Mouse (Mus musculus) T-helper 1 cell (primary cell): Measurements from ENCODE around the gene Capn8.

Experiments
- in situ Hi-C: fragments of 300-600 bp; cut with MboI, MseI; formaldehyde crosslinking; loops from one replicate; pipeline ENCODE4 v1.15.1; 2025; ENCODE audit warnings: high pct_unique_total_duplicates

The Capn8 gene

DNA sequence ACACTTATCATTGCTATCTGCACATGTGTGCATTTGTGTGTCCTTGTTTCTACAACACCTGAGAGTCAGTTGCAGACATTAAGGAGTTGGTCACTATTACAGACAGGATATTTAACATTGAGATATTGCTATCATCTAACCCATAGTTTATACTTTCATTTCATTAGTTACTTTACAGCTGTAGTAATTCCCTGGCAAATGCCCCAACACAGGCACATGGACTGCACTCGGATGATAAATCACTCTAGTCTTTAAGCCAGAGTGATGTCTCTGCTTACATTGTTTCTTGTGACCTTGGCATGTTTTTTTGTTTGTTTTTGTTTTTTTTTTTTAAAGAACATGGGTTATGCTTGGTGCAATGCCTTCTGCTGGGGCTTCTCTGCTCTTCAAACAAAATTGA, 20.9 kb upstream of the Capn8 start:
- in situ Hi-C loops = no loop called here

DNA sequence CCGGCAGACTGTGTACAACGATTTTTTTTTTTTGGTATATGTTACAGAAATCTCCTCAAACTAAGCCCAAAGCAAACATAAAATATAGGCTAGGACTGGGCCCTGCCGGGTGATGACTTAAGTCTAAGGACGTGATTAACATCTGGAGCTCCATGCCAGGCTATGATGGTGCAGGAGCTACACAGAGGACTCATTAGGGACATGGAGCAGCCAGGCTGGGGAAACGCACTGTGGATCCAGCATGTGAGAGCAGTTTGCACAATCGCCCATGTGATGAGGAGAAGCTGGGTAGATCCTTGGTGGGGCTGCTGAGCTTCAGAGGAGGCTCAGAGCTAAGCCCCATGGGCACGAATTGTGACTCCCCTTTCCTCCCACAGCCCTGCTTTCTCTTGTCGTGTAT, 14.0 kb upstream of the Capn8 start:
- in situ Hi-C loops = loop anchor here (10.0 to 25.0 kb wide), 2 partner anchors 234 to 687 kb away; no protein-coding TSS in a partner anchor

DNA sequence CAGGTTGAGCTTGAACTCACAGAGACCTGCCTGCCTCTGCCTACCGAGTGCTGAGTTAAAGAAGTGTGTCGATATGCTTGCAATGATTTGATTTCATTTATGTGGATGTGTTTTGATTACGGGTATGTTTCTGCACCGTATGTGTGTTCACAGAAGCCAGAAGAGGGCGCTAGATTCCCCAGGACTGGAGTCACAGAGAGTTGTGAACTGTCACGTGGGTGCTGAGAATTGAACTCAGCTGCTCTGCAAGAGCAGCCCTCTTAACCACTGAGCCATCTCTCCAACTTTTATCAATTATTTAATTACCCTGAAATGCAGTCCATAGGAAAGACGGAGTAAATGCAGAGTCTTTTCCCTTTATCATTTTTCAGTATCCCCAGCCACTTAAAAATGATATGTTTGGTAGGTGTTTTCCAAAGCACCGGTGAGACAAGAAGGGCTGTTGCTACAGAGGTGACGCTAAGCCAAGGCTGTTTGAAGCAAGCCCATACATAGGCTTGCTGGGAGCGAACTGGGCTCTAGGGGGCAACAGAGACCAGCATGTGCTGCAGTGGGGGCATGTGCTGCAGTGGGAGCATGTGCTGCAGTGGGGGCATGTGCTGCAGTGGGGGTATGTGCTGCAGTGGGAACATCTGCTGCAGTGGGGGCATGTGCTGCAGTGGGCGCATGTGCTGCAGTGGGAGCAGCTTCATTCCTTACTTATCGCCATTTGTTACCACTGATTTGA, 11.0 kb upstream of the Capn8 start:
- in situ Hi-C loops = loop anchor here (10.0 to 25.0 kb wide), 2 partner anchors 231 to 683 kb away; no protein-coding TSS in a partner anchor

DNA sequence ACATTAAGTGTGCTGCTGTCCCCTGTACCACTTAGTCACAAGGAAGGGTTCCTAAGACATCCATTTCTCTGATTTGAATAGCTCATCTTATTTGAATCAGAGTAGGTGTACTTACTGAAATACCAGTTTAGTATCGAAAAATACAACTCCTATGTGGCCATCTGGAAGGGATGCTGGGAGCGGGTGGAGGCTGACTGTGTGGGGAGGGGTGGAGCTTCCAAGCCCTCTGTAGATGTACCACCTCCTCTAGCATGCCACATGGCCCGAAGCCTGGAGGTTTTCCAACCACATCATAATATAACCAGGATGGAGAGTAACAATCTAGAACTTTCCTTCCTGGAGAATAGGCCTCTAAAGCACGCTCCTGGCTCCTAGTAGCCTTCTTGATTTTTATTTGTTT, 6.5 kb upstream of the Capn8 start:
- in situ Hi-C loops = loop anchor here (10.0 to 25.0 kb wide), 2 partner anchors 227 to 679 kb away; no protein-coding TSS in a partner anchor

DNA sequence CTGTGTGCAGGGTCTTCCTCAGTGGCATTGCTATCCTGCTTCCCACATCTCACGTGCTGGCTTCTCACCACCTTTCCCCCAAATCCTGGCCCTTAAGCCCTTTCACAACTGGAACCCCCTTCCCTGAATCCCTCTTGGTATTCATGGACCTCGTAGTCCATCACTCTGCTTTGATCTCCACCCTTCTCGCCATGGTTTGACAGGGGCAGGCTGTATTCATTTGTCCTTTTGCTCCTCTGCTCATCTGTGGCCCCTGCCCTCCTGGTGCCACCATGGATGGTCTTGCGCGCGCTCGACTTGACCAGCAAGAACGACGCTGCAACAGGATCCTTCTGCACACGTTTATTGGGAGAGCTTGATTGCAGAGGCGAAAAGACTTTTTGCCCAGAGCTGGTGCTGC, 5.3 kb upstream of the Capn8 start:
- in situ Hi-C loops = loop anchor here (10.0 to 25.0 kb wide), 2 partner anchors 225 to 678 kb away; no protein-coding TSS in a partner anchor

DNA sequence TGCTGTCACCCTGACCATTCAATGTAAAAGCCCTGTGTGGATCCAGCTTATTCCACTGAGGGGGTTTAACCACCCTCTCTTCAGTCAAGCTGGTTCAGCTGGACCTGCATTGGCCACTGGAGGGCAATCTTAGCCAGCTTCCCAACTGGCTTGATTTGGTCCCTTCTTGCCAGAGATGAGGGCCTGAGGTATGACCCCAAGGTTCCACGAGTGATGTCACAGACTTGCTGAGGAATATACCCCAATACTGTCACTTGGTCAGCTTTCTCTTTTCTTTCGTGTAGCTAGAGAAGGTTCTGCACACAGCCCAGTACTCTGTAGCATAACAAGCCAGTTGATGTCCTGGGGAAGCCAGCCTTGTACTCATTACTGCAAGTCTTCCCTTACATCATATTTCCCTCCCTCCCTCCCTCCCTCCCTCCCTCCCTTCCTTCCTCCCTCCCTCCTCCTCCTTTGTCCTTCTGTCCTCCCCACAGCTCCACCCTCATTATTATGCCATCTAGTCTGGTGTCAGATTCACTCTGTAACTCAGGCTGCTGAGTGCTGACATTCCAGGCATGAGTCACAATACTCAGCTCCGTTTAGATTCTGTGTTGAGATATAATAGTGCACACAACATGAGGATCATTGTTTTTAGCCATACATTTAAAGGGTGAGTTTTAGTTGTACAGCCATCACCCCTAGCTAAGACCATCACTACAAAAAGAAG, 4.3 kb upstream of the Capn8 start:
- in situ Hi-C loops = loop anchor here (25.0 kb wide), 1 partner anchor 677 kb away; no protein-coding TSS in a partner anchor

DNA sequence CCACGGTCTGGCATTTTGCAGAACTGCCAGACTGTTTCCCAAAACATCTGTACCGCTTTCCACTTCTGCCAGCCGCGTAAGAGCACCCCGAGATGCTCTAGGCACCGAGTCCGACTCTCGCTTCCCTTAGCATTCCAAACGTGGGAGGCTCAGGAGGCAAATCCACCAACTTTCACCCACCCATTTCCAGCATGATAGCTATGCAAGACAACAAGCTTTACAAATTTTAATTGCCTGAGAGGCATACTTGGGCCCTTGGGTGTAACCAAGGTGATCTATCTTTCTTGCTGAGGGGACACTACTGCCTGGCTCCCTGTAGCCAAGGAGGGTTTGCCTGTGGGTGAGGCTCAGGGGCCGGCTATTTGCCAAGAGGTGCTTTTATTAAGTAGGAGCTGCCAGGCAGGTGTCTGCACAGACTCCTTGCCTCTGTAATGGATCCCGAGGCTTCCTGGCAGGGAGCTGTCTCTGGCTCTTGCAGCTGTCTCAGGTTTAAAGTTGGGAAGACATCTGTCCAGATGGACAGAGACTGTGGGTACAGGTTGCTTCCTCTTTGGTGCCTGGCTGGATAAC, 2.8 kb upstream of the Capn8 start:
- in situ Hi-C loops = loop anchor here (25.0 kb wide), 1 partner anchor 675 kb away; no protein-coding TSS in a partner anchor

DNA sequence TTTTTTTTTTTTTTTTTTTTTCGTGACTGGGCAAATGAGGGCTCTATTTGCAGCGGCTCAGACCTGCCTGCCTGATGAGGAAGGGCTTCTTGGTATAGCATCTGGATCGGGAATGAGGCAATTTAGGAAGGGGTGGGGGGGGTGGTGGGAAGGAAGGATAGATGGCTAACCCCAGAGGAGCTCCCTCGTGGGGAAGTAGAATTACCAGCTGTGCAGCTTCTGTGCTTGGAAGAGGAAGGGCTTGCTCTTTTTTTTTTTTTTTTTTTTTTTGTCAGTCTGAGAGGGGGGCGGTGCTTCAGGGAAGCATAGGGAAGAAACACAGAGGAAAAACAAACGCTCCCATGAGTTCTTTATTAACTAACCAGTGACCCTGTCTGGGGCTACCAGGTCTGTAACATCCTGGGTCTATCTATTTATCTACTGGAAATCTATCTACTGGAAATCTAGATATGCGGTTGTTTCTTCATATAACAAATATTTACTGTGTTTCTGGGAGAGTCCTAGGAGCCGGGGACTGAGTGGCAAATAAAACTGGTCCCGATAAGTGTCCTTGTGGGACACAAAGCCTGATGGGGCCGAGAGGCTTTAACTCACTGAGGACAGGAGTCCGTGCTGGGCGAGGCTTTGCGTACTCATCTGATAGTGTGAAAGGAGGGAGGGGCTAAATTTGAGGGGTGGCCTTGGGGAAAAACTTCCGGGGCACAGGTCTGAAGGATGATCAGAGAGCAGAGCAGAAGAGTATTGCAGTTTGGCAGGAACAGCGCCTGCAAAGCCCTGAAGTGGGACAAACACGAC, 2.0 kb upstream of the Capn8 start:
- in situ Hi-C loops = loop anchor here (25.0 kb wide), 1 partner anchor 675 kb away; no protein-coding TSS in a partner anchor

DNA sequence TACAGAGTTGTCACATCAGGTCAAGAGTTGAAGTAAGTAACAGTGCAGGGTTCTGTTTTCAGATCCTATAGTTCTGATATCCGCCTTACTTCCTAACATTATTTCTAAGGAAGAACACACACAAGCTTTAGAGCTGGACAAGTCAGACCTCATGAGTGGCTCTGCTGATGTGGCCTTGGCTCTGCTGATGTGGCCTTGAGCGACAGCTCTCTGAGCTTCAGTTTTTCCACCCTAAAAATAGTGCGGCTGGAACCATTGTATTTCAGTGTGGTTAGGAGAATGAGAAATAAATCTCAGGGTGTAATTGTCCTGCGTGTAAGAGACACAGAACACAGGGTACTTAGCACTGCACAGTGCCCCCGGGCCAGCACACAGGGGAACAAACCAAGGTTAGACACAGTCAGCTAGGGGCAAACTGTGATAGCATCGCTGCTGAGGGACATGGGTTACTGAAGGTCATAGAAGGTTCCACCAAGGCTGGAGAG, 586 bp downstream of the Capn8 start:
- in situ Hi-C loops = loop anchor here (25.0 kb wide), 1 partner anchor 672 kb away; no protein-coding TSS in a partner anchor

DNA sequence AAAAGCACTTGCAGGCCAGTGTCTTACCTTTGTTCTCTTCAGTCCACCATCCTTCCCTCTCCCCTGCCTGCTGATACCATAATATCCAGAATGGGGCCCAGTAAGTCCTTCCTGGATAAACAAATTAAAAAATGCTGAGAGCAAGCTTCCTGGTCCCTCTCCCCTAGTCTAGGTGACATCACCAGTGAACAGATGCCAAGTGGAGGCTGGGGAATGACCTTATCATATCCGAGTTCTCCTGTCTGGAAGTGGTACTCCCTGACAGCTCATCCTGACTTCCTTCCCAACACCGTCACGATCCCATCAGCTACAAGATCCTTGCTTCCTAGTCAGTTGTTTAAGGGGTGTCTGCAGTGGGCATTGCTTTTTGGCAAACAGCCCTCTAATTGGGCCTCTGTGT, 6.3 kb downstream of the Capn8 start:
- in situ Hi-C loops = loop anchor here (25.0 kb wide), 1 partner anchor 666 kb away; no protein-coding TSS in a partner anchor

DNA sequence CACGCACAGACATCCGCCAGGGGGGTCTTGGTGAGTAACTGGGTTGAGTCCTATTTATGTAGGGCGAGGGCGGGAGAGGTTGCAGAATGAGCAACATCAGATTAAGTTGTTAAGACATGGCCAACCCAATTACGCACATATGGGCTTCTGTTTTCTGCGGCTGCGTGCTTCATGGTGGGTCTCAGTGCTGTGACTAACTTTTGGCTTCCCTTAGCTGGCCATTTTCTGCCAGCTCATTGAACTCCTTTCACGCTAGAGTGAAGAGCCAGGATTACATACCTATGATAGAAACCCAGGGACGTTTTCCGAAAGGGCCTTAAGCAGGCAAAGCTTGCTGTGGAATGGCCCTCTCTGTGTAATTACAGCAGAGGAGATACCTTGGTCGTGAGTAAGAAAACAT, 7.2 kb downstream of the Capn8 start:
- in situ Hi-C loops = loop anchor here (25.0 kb wide), 1 partner anchor 665 kb away; no protein-coding TSS in a partner anchor

DNA sequence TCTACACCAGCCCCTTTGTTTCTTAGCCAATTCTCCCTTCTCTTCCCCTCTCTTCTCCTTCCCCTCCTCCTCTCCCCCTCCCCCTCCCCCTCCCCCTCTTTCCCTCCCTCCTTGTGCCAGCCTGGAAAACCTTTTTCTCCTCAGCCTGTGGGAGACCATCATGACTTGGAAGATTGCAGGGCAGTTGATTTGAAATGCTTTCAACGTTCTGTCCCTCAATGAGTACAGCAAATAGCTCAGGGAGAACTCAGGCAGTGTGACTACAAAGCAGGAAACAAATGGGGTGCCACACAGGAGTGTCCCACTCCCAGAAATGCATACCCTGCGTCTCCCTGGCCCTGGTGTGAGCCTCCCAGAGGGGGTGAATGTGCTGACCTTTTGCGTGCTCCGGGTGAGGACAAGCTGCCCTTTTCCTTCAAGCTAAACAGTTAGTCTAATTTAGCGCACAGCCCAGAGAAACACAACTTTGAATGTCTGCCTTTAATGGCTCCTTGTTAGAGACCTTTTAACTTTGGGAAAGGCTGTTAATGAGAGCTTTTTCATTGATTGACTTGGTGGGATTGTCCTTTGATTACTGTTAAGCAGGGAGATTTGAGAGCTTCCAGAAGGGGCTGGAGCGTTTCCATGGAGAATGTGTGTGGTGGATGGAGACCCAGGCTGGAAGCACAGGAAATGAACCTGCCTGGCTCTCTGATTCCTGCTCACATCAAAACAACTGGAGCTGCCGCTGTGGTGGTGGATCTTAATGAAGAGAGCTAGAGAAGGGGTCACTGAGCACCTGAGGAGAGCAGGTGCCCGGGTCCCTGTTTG, 9.3 kb downstream of the Capn8 start:
- in situ Hi-C loops = loop anchor here (25.0 kb wide), 1 partner anchor 663 kb away; no protein-coding TSS in a partner anchor

DNA sequence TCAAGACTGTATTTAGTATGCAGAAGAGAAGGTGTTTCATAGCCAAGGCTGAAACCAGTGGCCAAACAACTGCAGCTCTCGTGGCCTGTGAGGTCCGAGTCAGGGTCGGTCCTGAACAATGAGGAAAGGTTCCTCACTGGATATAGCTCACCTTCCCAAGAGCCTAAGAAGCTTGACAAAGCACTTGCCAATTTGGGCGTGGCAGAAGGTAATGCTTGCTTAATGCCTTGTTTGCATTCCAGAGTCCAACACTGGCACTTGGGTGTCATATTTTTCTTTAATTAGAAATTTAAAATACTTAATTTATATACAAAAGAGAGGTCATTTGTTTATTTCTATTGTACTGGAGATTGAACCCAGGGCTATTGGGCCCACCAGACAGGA, 9.9 kb downstream of the Capn8 start:
- in situ Hi-C loops = loop anchor here (25.0 kb wide), 1 partner anchor 663 kb away; no protein-coding TSS in a partner anchor

DNA sequence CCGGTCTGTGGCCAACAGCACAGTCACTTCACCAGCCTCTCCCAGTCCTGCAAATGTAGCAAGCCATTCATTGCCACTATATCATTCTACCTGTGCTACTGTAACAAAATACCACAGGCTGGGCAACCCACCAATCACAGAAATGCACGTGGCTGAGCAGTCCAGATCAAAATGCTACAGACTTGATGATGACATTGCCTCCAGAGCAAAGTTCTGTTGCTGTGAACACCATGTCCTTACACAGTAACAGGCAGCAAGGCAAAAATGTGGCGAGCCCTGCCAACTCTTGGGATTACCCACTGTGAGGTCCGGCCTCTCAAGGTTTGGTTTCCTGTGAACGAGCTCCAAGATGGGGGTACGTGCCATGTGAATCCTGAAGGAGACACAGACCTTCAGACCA, 19.4 kb downstream of the Capn8 start:
- in situ Hi-C loops = no loop called here

DNA sequence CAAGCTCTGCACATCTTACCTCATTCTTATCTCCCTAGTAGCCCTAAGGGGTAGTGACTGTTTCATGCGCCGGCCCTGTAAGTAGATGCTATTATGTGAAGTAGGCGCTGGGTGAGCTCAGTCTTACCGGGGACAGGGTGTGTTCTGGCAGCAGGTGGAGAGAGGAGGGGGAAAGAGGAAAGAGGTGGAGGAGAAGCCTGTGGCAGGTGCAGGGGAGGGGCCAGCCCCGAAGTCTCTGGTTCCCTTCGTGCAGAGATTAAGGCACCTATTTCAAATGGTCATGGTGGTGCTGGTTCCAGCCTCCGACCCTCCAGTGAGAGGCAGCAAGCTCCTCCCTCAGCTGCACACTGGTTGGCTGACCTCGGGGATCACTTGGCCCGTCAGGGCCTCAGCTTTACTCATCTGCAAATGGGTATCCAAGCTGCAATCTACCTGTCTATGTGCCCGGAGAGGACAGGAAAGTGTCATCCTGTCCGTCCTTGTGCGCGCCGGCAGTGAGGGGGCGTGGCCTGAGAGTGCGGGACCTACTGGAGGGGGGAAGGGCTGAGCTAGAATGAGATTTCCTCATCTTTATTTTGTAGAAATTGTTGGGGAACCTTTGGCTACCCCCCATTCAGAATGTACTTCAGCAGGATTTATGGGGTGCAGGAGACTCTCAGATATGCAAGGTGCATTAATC, 20.5 kb downstream of the Capn8 start:
- in situ Hi-C loops = no loop called here

DNA sequence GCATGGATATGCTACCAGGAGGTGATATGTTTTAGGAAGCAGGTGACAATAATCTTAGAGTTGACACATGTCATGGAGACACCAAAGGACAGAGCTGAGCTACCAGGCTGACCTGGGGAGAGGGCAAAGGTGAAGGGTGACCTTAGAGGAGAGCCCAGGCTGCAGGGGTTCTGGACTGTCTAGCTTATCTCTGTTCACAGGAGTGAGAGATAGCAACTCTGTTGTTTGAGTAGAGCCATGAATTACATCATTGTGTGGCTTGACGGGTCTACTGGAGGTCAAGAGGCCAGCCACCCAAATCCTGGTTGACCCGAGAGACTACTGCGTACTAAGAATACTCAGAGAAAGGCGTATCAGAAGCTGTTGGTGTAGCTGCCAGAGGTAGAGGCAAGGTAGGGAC, 22.9 kb downstream of the Capn8 start:
- in situ Hi-C loops = no loop called here

DNA sequence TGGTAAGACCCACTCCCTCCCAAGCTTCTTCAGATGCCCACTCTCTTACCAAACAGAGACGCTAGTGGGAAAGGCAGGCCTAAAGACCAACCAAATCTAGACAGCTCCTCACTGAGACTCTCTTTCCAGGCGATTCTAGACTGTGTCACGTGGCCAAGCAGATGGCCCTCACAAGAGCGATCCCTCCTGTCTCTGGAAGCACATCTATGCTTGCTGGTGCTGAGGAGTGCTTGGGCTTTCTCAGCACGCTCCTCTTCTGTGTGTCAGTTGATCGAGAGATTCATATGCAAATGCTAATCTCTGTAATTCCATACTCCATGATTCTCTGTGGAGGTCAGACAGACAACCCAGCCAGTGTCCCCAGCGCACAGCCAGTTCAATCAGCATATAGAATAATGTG, 26.7 kb downstream of the Capn8 start:
- in situ Hi-C loops = no loop called here

DNA sequence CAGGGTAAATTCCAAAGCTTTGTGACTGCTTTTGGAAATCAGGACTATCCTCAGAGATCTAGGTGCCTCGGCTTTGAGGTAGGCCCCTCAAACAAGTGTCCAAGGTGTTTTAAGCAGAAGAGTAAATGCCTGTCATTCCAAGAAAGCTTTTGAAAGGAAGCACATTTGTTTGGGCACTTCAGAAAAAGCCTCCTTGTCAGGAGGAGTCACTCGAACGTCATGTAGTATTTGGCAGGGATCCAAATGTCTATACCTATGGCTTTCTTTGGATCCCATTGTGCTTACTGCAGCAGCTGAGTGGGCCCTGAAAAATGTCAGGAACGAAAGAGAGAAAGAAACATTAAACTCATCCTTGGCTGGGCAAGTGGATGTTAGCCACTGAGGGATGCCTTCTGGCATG, 27.6 kb downstream of the Capn8 start:
- in situ Hi-C loops = no loop called here

DNA sequence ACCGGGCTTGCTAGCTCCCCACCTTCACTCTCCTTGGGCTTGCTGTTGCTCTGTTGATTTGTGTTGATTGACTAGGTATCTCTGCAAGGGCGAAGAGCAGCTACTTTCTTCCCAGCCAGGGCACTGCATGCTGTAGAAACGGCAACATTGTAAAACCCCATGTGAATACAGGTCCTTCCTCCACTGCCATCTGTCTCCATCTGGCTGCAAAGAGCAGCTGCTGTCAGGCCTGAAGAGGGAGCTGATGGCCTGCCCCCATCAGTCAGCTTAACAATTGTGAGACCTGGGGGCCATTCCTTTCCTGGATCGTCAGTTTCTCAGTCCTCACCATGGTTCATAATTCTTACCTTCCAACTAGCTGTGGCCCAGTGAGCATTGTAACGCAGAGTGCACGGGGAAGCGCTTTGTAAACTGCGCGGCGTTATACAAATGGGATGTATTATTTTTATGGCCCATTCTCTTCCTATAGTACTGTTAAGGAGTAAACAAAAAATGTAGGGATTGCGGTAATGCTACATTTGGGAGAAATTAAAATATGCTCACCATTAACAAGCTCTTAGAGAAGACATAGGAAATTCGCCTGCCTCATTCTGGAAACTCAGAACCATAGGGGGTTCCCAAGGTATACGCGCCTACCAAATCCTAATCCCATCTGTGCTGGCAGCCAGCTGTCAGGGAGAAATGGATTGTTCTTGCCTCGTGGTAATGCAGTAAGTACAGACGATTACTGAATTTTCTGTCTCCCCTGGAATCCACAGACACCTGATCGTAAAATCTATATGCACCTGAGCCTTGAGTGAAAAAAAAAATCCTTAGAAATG, 40.7 kb downstream of the Capn8 start:
- in situ Hi-C loops = no loop called here
